Mouse (Mus musculus) large intestine, adult 2 months (tissue): ENCODE measurements around the gene Drd4. TPM values are rescaled to one million over a fixed set of nuclear protein-coding genes. Genes with fewer than 3 reads are reported as not detected.
A peak's percentile ranks its signal among the peaks of the same experiment; 100 is the strongest.

Source experiments
- DNase-seq: peaks from one replicate; pipeline ENCODE4 v3.0.0-alpha.2; 2012; ENCODE audit warnings: low read depth, low spot score
- WGBS: fragments of 180-500 bp; shearing (Covaris S2); methylation state at CpG from one replicate; pipeline ENCODE4 v1.1.7; 2018; 5-methylcytosine and 5-hydroxymethylcytosine counted together
- polyA plus RNA-seq: library from polyadenylated mRNA; depleted of rRNA; stranded (reverse); fragments of >200 nt; gene quantifications from 2 replicates; pipeline ENCODE4 v1.2.3, GENCODE M21; 2012; rRNA removed

Drd4 gene
- polyA plus RNA-seq, 1 experiment = 0.21 TPM

DNA sequence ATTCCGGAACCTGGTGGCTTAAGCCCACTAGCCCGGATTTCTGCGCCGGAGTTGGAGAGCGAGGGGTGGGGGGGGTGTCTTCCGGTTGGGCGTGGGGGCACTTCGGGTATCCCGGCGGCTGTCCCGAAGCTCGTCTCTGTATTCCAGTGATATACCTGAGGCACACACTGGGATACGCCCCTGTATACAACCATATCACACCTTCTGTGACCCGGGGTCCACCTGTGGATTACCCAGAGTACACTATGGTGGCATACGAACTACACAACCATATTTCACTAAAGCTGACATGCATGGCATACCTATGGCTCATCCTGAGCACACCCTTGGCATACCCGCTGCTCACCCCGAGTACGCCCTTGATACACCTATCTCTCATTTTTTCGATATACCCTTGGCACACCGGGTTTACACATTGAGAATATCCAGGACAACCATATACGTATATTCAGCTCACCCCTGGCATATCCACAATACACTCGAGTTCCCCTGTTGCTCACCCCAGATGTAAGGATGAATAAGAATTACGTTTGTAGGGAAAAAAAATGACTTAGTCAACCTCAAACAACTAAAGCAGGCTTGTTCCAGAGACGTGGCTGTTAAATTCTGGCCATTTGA is 36.7 kb downstream of the Drd4 start:
- WGBS = 7% methylated on average over 24 of the region's 24 CpGs
- DNase-seq = no peak

GRCm38 (mm10) chr7:141330706-141331105 is 38.9 kb downstream of the Drd4 start:
- no peak for DNase-seq

DNA sequence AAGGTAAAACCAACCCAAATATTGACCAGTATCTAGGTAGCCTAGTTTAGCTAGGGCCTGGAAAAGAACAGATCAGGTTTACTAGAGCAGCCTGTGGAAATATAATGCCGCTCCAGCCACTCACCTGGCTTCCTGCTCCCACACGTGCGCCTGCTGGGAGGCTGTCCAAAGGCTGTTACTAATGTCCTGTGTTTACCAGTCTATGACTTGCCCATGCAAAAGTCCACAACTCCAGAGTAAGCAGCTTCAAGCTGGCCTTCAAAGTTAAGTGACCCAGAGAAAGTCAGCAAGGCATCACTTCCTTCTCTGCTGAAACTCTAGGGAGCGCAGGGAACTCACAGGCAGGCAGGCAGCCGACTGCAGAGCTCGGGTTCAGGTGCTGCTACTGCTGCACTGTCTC is 40.2 kb downstream of the Drd4 start:
- WGBS = 42% methylated on average over 6 of the region's 6 CpGs
- peak; percentile 55 for DNase-seq

DNA sequence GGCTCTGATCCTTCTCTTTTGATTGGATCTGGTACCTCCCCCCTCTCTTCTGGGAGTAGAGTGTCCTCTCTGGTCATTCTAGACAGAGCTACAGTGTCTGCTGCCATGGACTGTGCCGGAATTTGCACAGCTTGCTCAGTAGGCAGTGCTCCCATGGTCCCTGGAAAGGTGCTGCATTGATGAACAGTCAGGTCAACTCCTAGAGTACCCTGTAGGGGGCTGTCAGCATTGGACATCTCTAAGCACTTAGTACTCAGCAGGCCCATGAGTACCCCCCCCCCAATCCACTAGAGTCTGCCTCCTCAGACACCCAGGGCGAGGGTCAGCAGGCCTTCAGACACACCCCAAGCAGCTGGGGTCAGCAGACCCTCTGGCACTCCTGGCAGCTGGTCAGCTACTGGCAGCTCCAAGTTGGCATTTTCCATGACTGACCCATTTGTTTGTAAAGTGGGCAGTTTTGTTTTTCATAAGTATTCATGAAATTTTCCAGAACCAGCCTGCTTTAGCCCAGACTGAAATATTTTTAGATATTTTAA is 43.3 kb downstream of the Drd4 start:
- DNase-seq = no peak

DNA sequence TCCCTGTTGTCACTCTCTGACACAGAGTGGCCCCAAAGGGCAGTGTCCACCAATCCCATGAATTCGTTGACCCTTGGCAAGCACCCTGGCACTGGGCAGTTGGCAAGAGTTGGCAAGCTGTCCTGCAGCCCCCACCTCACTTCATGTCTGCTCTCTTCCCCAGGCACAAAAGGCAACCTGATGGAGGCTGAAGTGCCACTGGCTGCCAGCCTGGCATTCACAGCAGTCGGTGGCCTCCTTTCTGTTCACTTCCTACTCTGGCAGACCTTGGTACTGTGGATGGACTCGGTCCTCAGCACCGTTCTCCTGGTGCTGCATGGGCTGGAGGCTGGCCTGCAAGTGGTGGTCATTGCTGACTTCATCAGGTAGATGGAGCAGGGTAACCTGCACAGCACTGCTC is 43.9 kb downstream of the Drd4 start:
- no peak for DNase-seq
- WGBS = 86% methylated on average over 4 of the region's 4 CpGs

More for the DNA sequence above, 43.3 kb downstream of the Drd4 start:
- WGBS = 90% methylated on average over 2 of the region's 2 CpGs

- WGBS = 63% methylated on average over 3 of the region's 3 CpGs
- no peak for DNase-seq
Observed at GRCm38 (mm10) chr7:141336296-141336695, 44.5 kb downstream of the Drd4 start.

GRCm38 (mm10) chr7:141337716-141338416 is 46.1 kb downstream of the Drd4 start:
- 44% methylated on average over 3 of the region's 3 CpGs for WGBS
- DNase-seq = no peak

- 4% methylated on average over 22 of the region's 23 CpGs for WGBS
- no peak for DNase-seq
Observed at GRCm38 (mm10) chr7:141338576-141339131, 46.8 kb downstream of the Drd4 start, which contains the start of gene Eps8l2. Gene Eps8l2 (plus strand): TSS chr7:141338880.

DNA sequence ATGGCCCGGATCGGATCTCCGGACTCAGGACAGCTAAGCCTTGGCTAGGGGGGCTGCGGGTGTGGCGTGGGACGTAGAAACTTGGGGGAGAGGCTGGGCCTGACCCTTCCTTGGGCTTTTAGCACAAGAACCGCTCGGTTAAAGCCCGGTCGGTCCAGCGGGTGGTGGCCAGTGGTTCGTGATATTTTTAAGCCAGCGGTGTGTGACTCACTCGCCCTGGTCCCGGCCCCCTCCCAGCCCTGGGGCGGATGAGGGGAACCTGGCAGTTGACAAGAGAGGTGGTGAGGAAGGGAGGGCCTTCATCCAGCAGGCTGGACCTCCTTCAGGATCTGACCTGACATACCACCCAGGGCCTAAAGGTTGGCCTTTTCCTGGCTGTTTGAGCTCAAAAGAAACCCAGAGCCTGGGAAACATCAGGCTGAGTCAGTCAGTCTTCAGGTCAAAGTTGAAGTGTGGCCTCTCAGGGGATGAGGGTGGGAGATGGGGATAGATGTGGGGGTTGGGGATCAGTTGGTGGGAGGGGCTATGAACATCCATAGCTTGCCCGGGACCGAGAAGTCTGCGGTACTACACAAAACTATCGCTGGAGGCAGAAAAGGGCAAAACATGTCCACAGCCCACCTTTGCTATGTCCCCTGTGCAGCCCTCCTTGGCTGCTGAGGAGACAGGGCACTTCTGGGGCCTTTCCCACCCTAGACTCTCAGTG is 47.6 kb downstream of the Drd4 start:
- WGBS = 31% methylated on average over 20 of the region's 20 CpGs
- DNase-seq = no peak

- 29% methylated on average over 7 of the region's 7 CpGs for WGBS
- DNase-seq = no peak
Observed at GRCm38 (mm10) chr7:141340023-141340422, 48.2 kb downstream of the Drd4 start.

- no peak for DNase-seq
- WGBS = 44% methylated on average over 6 of the region's 6 CpGs
Observed at GRCm38 (mm10) chr7:141340476-141340875, 48.7 kb downstream of the Drd4 start.

- WGBS = 44% methylated on average over 10 of the region's 10 CpGs
- no peak for DNase-seq
Observed at GRCm38 (mm10) chr7:141341689-141342226, 50.0 kb downstream of the Drd4 start.

- DNase-seq = no peak
- WGBS = 35% methylated on average over 2 of the region's 2 CpGs
Observed at GRCm38 (mm10) chr7:141343230-141343629, 51.4 kb downstream of the Drd4 start.

- 26% methylated on average over 7 of the region's 7 CpGs for WGBS
- DNase-seq = no peak
Observed at GRCm38 (mm10) chr7:141343696-141344095, 51.9 kb downstream of the Drd4 start.

- no peak for DNase-seq
- WGBS = 66% methylated on average over 5 of the region's 5 CpGs
Observed at GRCm38 (mm10) chr7:141344787-141345186, 53.0 kb downstream of the Drd4 start.

Other genes with a start within 250 kb of the Drd4 start
- gene B4galnt4, start 230.9 kb upstream of the Drd4 start, polyA plus RNA-seq = 15.8 and 22.3 TPM in 2 replicates
- 101 and 143 TPM in 2 replicates for gene Pkp3, start 213.8 kb upstream of the Drd4 start, polyA plus RNA-seq
- 41.3 and 41.8 TPM in 2 replicates for gene Sigirr, start 191.4 kb upstream of the Drd4 start, polyA plus RNA-seq
- gene Ano9, start 174.2 kb upstream of the Drd4 start, polyA plus RNA-seq = 143 and 205 TPM in 2 replicates
- 23.6 and 28.1 TPM in 2 replicates for gene Ptdss2, start 169.6 kb upstream of the Drd4 start, polyA plus RNA-seq
- gene Rnh1, start 119.1 kb upstream of the Drd4 start, polyA plus RNA-seq = 146 and 149 TPM in 2 replicates
- 82.1 and 91.7 TPM in 2 replicates for gene Hras, start 98.0 kb upstream of the Drd4 start, polyA plus RNA-seq
- gene Lrrc56, start 97.8 kb upstream of the Drd4 start, polyA plus RNA-seq = 5.4 and 7.2 TPM in 2 replicates
- 7.2 and 9.4 TPM in 2 replicates for gene Lmntd2, start 77.9 kb upstream of the Drd4 start, polyA plus RNA-seq
- 143 and 153 TPM in 2 replicates for gene Rassf7, start 76.1 kb upstream of the Drd4 start, polyA plus RNA-seq
- 23.1 and 24.7 TPM in 2 replicates for gene Phrf1, start 63.2 kb upstream of the Drd4 start, polyA plus RNA-seq
- 159 and 210 TPM in 2 replicates for gene Irf7, start 25.5 kb upstream of the Drd4 start, polyA plus RNA-seq
- gene Cdhr5, start 15.2 kb upstream of the Drd4 start, polyA plus RNA-seq = 611 and 677 TPM in 2 replicates
- gene Sct, start 12.9 kb upstream of the Drd4 start, polyA plus RNA-seq = 226 and 321 TPM in 2 replicates
- gene Deaf1, start 35.7 kb downstream of the Drd4 start, polyA plus RNA-seq = 17.5 and 19.9 TPM in 2 replicates
- gene Tmem80, start 35.7 kb downstream of the Drd4 start, polyA plus RNA-seq = 33.3 and 37.2 TPM in 2 replicates
- gene Eps8l2, start 46.9 kb downstream of the Drd4 start, polyA plus RNA-seq = 314 and 414 TPM in 2 replicates
- gene Taldo1, start 100.2 kb downstream of the Drd4 start, polyA plus RNA-seq = 554 and 560 TPM in 2 replicates
- 54.0 and 56.7 TPM in 2 replicates for gene Gatd1, start 122.1 kb downstream of the Drd4 start, polyA plus RNA-seq
- gene Cend1, start 137.5 kb downstream of the Drd4 start, polyA plus RNA-seq = 2.0 and 2.9 TPM in 2 replicates
- 214 and 297 TPM in 2 replicates for gene Slc25a22, start 145.9 kb downstream of the Drd4 start, polyA plus RNA-seq
- 13.0 and 17.0 TPM in 2 replicates for gene Pidd1, start 152.0 kb downstream of the Drd4 start, polyA plus RNA-seq
- 642 and 693 TPM in 2 replicates for gene Rplp2, start 155.4 kb downstream of the Drd4 start, polyA plus RNA-seq
- 185 and 198 TPM in 2 replicates for gene Pnpla2, start 163.2 kb downstream of the Drd4 start, polyA plus RNA-seq
- 38.6 and 41.4 TPM in 2 replicates for gene Cracr2b, start 169.1 kb downstream of the Drd4 start, polyA plus RNA-seq
- gene Cd151, start 175.4 kb downstream of the Drd4 start, polyA plus RNA-seq = 255 and 294 TPM in 2 replicates
- 40.0 and 43.9 TPM in 2 replicates for gene Polr2l, start 183.1 kb downstream of the Drd4 start, polyA plus RNA-seq
- 19.5 and 21.6 TPM in 2 replicates for gene Tspan4, start 183.2 kb downstream of the Drd4 start, polyA plus RNA-seq
- 31.5 and 37.0 TPM in 2 replicates for gene Chid1, start 247.9 kb downstream of the Drd4 start, polyA plus RNA-seq